Mouse (Mus musculus) ES-E14 (cell line): ENCODE results near the gene Mgat3. TPM values are rescaled to one million over a fixed set of nuclear protein-coding genes. Genes with fewer than 3 reads are reported as not detected.

Experiments used
- DNase-seq: peaks from one replicate; pipeline ENCODE4 v3.0.0-alpha.2; 2013; ENCODE audit warnings: low read depth, low spot score
- H3K27ac ChIP-seq: 2 replicates; pipeline ENCODE4 v1.5.1; 2012; ENCODE audit warnings: low read depth, mild to moderate bottlenecking, low read length, moderate library complexity, mixed read lengths; ENCODE audit not compliant: poor library complexity, insufficient read depth, severe bottlenecking
- H3K36me3 ChIP-seq: 2 replicates; pipeline ENCODE4 v1.6.1; 2012; ENCODE audit warnings: mild to moderate bottlenecking, low read length, moderate library complexity, mixed read lengths; ENCODE audit not compliant: control insufficient read depth, poor library complexity, insufficient read depth, severe bottlenecking
- H3K4me1 ChIP-seq, 2 experiments: fragments of 150-350 bp in 1 of 2; sonication (generic) in 1 of 2; 2 replicates each; pipeline ENCODE4 v1.6.1; 2012; ENCODE audit warnings: low read length in 2 of 2, mild to moderate bottlenecking in 1 of 2, mixed read lengths in 1 of 2; ENCODE audit not compliant: control insufficient read depth in 2 of 2, insufficient read depth in 2 of 2, poor library complexity in 1 of 2
- H3K4me3 ChIP-seq, 2 experiments: fragments of 150-350 bp in 1 of 2; sonication (generic) in 1 of 2; 2 replicates each; pipeline ENCODE4 v1.5.1; 2012; ENCODE audit warnings: low read length in 2 of 2, low read depth in 1 of 2, mild to moderate bottlenecking in 1 of 2, mixed read lengths in 1 of 2; ENCODE audit not compliant: insufficient read depth in 1 of 2, poor library complexity in 1 of 2, severe bottlenecking in 1 of 2
- H3K9ac ChIP-seq: 2 replicates; pipeline ENCODE4 v1.6.1; 2012; ENCODE audit warnings: low read depth, mild to moderate bottlenecking, low read length, mixed read lengths; ENCODE audit not compliant: poor library complexity, insufficient read depth, severe bottlenecking
- H3K9me3 ChIP-seq: fragments of 150-350 bp; sonication (generic); 2 replicates; pipeline ENCODE4 v1.6.1; 2012; ENCODE audit warnings: low read depth, mild to moderate bottlenecking, low read length; ENCODE audit not compliant: control insufficient read depth, insufficient read depth
- CHD2 ChIP-seq: IDR thresholded peaks from 2 replicates; pipeline ENCODE4 v1.6.1; 2014; ENCODE audit warnings: mild to moderate bottlenecking, low read depth, low read length, inconsistent platforms
- HCFC1 ChIP-seq: IDR thresholded peaks from 2 replicates; pipeline ENCODE4 v1.6.1; 2012; ENCODE audit warnings: low read length, inconsistent platforms, borderline replicate concordance; ENCODE audit not compliant: insufficient read depth
- MAFK ChIP-seq: IDR thresholded peaks from 2 replicates; pipeline ENCODE4 v1.6.1; 2014; ENCODE audit warnings: mild to moderate bottlenecking, low read depth, low read length, inconsistent platforms; ENCODE audit not compliant: insufficient read depth
- ZC3H11A ChIP-seq: IDR thresholded peaks from 2 replicates; pipeline ENCODE4 v1.6.1; 2012; ENCODE audit warnings: low read depth, mild to moderate bottlenecking, inconsistent platforms, low read length, borderline replicate concordance
- ZNF384 ChIP-seq: IDR thresholded peaks from 2 replicates; pipeline ENCODE4 v1.6.1; 2012; ENCODE audit warnings: low read depth, low read length, inconsistent platforms
- in situ Hi-C, 2 experiments: fragments of 600-800 bp; cut with MboI; formaldehyde crosslinking; loops; one replicate each; pipeline ENCODE4 v1.15.1; 2025; ENCODE audit warnings: low sequenced_read_pairs in 2 of 2, inconsistent platforms in 1 of 2; ENCODE audit not compliant: unreplicated experiment in 2 of 2
- total RNA-seq: library from RNA; depleted of rRNA; stranded (reverse); fragments of 300-350 nt; gene quantifications from 2 replicates; pipeline ENCODE4 v1.2.3, GENCODE M21; 2012

Gene Mgat3
- total RNA-seq, 1 experiment, result 8.5 TPM

GRCm38 (mm10) chr15:80148565-80148964 is 25.0 kb upstream of the Mgat3 start:
- H3K9me3 ChIP-seq, result no peaks in the 10 kb centered on the region
- H3K36me3 ChIP-seq, result peaks cover 18% of the 10 kb centered on the region; the same call in 1 of the 2 replicates
- DNase-seq, result no peak
- H3K4me3 ChIP-seq, result no peak overlapping the region
- TF ChIP-seq ZC3H11A (no peak), HCFC1 (no peak), CHD2 (no peak)
- H3K9ac ChIP-seq, result no peak overlapping the region
- H3K4me1 ChIP-seq, result peaks cover 4 to 7% of the 10 kb centered on the region in 2 experiments; a peak in 2 of 4 replicates
- H3K27ac ChIP-seq, result no peak overlapping the region
- in situ Hi-C loops, result no loop called here

- in situ Hi-C loops, result no loop called here
- Histone ChIP-seq H3K9me3 (no peaks in the 10 kb centered on the region), H3K36me3 (peaks cover 27% of the 10 kb centered on the region; the same call in 1 of the 2 replicates), H3K4me3 (no peak overlapping the region), H3K9ac (no peak overlapping the region), H3K27ac (no peak overlapping the region), H3K4me1 (peaks cover 4 to 7% of the 10 kb centered on the region in 2 experiments; a peak in 1 of 4 replicates)
- DNase-seq, result no peak
- TF ChIP-seq ZC3H11A (no peak), CHD2 (no peak), HCFC1 (no peak), MAFK (no peak), ZNF384 (no peak)
Observed at GRCm38 (mm10) chr15:80149517-80149916, 24.0 kb upstream of the Mgat3 start.

GRCm38 (mm10) chr15:80152663-80153062 is 20.9 kb upstream of the Mgat3 start:
- Histone ChIP-seq H3K4me3 (no peak overlapping the region), H3K4me1 (peaks cover 0 to 5% of the 10 kb centered on the region in 2 experiments; a peak in 1 of 4 replicates), H3K27ac (no peak overlapping the region), H3K9ac (no peak overlapping the region), H3K9me3 (no peaks in the 10 kb centered on the region), H3K36me3 (peaks cover 32% of the 10 kb centered on the region; the same call in 1 of the 2 replicates)
- DNase-seq, result no peak
- in situ Hi-C loops, result no loop called here
- no peak for TF ChIP-seq MAFK
- TF ChIP-seq ZC3H11A, result no peak
- no peak for TF ChIP-seq HCFC1
- no peak for TF ChIP-seq CHD2
- TF ChIP-seq ZNF384, result no peak

GRCm38 (mm10) chr15:80153757-80154156 is 19.8 kb upstream of the Mgat3 start:
- no peak overlapping the region for H3K4me3 ChIP-seq
- peaks cover 30% of the 10 kb centered on the region; the same call in 1 of the 2 replicates for H3K36me3 ChIP-seq
- peaks cover 8 to 12% of the 10 kb centered on the region in 2 experiments for H3K4me1 ChIP-seq
- no peaks in the 10 kb centered on the region for H3K9me3 ChIP-seq
- H3K9ac ChIP-seq, result no peak overlapping the region
- no peak overlapping the region for H3K27ac ChIP-seq
- in situ Hi-C loops, result no loop called here
- TF ChIP-seq MAFK (no peak), HCFC1 (no peak), ZNF384 (no peak), ZC3H11A (no peak), CHD2 (no peak)
- no peak for DNase-seq

- in situ Hi-C loops, result no loop called here
- Histone ChIP-seq H3K27ac (no peak overlapping the region), H3K36me3 (peaks cover 25% of the 10 kb centered on the region; the same call in 1 of the 2 replicates), H3K4me1 (peaks cover 17 to 27% of the 10 kb centered on the region in 2 experiments), H3K9ac (no peak overlapping the region), H3K9me3 (no peaks in the 10 kb centered on the region), H3K4me3 (no peak overlapping the region)
- no peak for TF ChIP-seq HCFC1
- TF ChIP-seq ZNF384, result no peak
- no peak for TF ChIP-seq ZC3H11A
- no peak for TF ChIP-seq MAFK
- TF ChIP-seq CHD2, result no peak
- no peak for DNase-seq
Observed at GRCm38 (mm10) chr15:80155707-80156106, 17.8 kb upstream of the Mgat3 start.
